Mouse (Mus musculus) embryonic facial prominence, embryonic 10.5 days (tissue): Measurements from ENCODE around the gene Lrrc4. TPM values are rescaled to one million over a fixed set of nuclear protein-coding genes. Genes with fewer than 3 reads are reported as not detected.

Experiments
- DNase-seq: peaks from one replicate; pipeline ENCODE4 v3.0.0-alpha.2; 2017; ENCODE audit warnings: low spot score
- H3K27ac ChIP-seq: fragments of 300-500 bp; sonication (generic); replicated peaks from 2 replicates; pipeline ENCODE4 v1.5.1; 2016; ENCODE audit warnings: mild to moderate bottlenecking
- H3K27me3 ChIP-seq: fragments of 300-500 bp; sonication (generic); replicated peaks from 2 replicates; pipeline ENCODE4 v1.6.1; 2016; ENCODE audit warnings: low read depth, mild to moderate bottlenecking; ENCODE audit not compliant: poor library complexity, severe bottlenecking
- H3K36me3 ChIP-seq: fragments of 300-500 bp; sonication (generic); replicated peaks from 2 replicates; pipeline ENCODE4 v1.6.1; 2016; ENCODE audit warnings: mild to moderate bottlenecking, moderate library complexity
- H3K4me1 ChIP-seq: fragments of 300-500 bp; sonication (generic); 2 replicates; pipeline ENCODE4 v1.6.1; 2016
- H3K4me3 ChIP-seq: fragments of 300-500 bp; sonication (generic); 2 replicates; pipeline ENCODE4 v1.5.1; 2016; ENCODE audit warnings: mild to moderate bottlenecking, moderate library complexity
- H3K9me3 ChIP-seq: fragments of 300-500 bp; sonication (generic); 2 replicates; pipeline ENCODE4 v1.6.1; 2016; ENCODE audit warnings: mild to moderate bottlenecking
- WGBS: fragments of 180-500 bp; shearing (Covaris S2); methylation state at CpG from one replicate; pipeline ENCODE4 v1.1.7; 2016; 5-methylcytosine and 5-hydroxymethylcytosine counted together
- polyA plus RNA-seq: library from polyadenylated mRNA; unstranded; fragments of >200 nt; fragmentation: Nextera tagmentation; extraction: Ambion mirVana; gene quantifications from 2 replicates; pipeline ENCODE4 v1.2.1, GENCODE M21; 2016

The Lrrc4 gene
- polyA plus RNA-seq, 1 experiment from 2014 or later: 0.79 TPM

- no peak for DNase-seq
- WGBS: 77% methylated on average over 5 of the region's 5 CpGs
Observed at GRCm38 (mm10) chr6:28724776-28725175, 106.8 kb downstream of the Lrrc4 start.

GRCm38 (mm10) chr6:28723059-28723458 is 108.5 kb downstream of the Lrrc4 start:
- Histone ChIP-seq H3K27ac (no peak overlapping the region), H3K4me1 (peaks cover 12% of the 10 kb centered on the region; the same call in 1 of the 2 replicates), H3K4me3 (no peak overlapping the region), H3K9me3 (no peaks in the 10 kb centered on the region), H3K27me3 (no peaks in the 10 kb centered on the region), H3K36me3 (peaks cover 12% of the 10 kb centered on the region)
- 71% methylated on average over 2 of the region's 2 CpGs for WGBS
- DNase-seq: no peak

More at GRCm38 (mm10) chr6:28724776-28725175, 106.8 kb downstream of the Lrrc4 start:
- Histone ChIP-seq H3K36me3 (peaks cover 12% of the 10 kb centered on the region), H3K4me3 (no peak overlapping the region), H3K27me3 (no peaks in the 10 kb centered on the region), H3K27ac (no peak overlapping the region), H3K9me3 (no peaks in the 10 kb centered on the region), H3K4me1 (peaks cover 28% of the 10 kb centered on the region)

GRCm38 (mm10) chr6:28720391-28721171 is 111.0 kb downstream of the Lrrc4 start:
- DNase-seq: no peak
- H3K4me1 ChIP-seq: no peaks in the 10 kb centered on the region; the same call in 1 of the 2 replicates
- H3K27me3 ChIP-seq: no peaks in the 10 kb centered on the region
- peaks cover 6% of the 10 kb centered on the region for H3K36me3 ChIP-seq
- no peaks in the 10 kb centered on the region for H3K9me3 ChIP-seq
- no peak overlapping the region for H3K27ac ChIP-seq
- H3K4me3 ChIP-seq: no peak overlapping the region
- 93% methylated on average over 9 of the region's 9 CpGs for WGBS

GRCm38 (mm10) chr6:28717845-28718237 is 113.7 kb downstream of the Lrrc4 start:
- H3K4me1 ChIP-seq: no peaks in the 10 kb centered on the region; the same call in 1 of the 2 replicates
- 57% methylated on average over 4 of the region's 4 CpGs for WGBS
- no peaks in the 10 kb centered on the region for H3K9me3 ChIP-seq
- H3K4me3 ChIP-seq: no peak overlapping the region
- no peak for DNase-seq
- H3K27ac ChIP-seq: no peak overlapping the region
- H3K36me3 ChIP-seq: peaks cover 4% of the 10 kb centered on the region; the same call in 1 of the 2 replicates
- H3K27me3 ChIP-seq: no peaks in the 10 kb centered on the region

GRCm38 (mm10) chr6:28717203-28717844 is 114.2 kb downstream of the Lrrc4 start:
- Histone ChIP-seq H3K9me3 (no peaks in the 10 kb centered on the region), H3K27me3 (no peaks in the 10 kb centered on the region), H3K27ac (no peak overlapping the region), H3K4me3 (no peak overlapping the region), H3K4me1 (no peaks in the 10 kb centered on the region; the same call in 1 of the 2 replicates), H3K36me3 (peaks cover 9% of the 10 kb centered on the region; the same call in 1 of the 2 replicates)
- WGBS: 65% methylated on average over 7 of the region's 7 CpGs
- DNase-seq: peak; percentile 13

GRCm38 (mm10) chr6:28710035-28710434 is 121.5 kb downstream of the Lrrc4 start:
- no peaks in the 10 kb centered on the region for H3K27me3 ChIP-seq
- H3K4me1 ChIP-seq: peaks cover 13% of the 10 kb centered on the region
- no peaks in the 10 kb centered on the region for H3K9me3 ChIP-seq
- no peak overlapping the region for H3K4me3 ChIP-seq
- 45% methylated on average over 2 of the region's 2 CpGs for WGBS
- H3K27ac ChIP-seq: no peak overlapping the region
- peaks cover 29% of the 10 kb centered on the region for H3K36me3 ChIP-seq
- DNase-seq: no peak

- Histone ChIP-seq H3K36me3 (peaks cover 19% of the 10 kb centered on the region), H3K27ac (no peak overlapping the region), H3K27me3 (no peaks in the 10 kb centered on the region), H3K9me3 (no peaks in the 10 kb centered on the region), H3K4me1 (peaks cover 18% of the 10 kb centered on the region), H3K4me3 (no peak overlapping the region)
- no peak for DNase-seq
- WGBS: 91% methylated on average over 12 of the region's 12 CpGs
Observed at GRCm38 (mm10) chr6:28706976-28707592, 124.5 kb downstream of the Lrrc4 start.

- H3K36me3 ChIP-seq: peaks cover 19% of the 10 kb centered on the region
- H3K9me3 ChIP-seq: no peaks in the 10 kb centered on the region
- H3K27ac ChIP-seq: no peak overlapping the region
- 87% methylated on average over 8 of the region's 8 CpGs for WGBS
- no peak overlapping the region for H3K4me3 ChIP-seq
- no peak for DNase-seq
- peaks cover 18% of the 10 kb centered on the region for H3K4me1 ChIP-seq
- no peaks in the 10 kb centered on the region for H3K27me3 ChIP-seq
Observed at GRCm38 (mm10) chr6:28706108-28706975, 125.2 kb downstream of the Lrrc4 start.

- Histone ChIP-seq H3K27ac (no peak overlapping the region), H3K4me3 (no peak overlapping the region), H3K9me3 (no peaks in the 10 kb centered on the region), H3K4me1 (peaks cover 18% of the 10 kb centered on the region), H3K27me3 (no peaks in the 10 kb centered on the region), H3K36me3 (peaks cover 25% of the 10 kb centered on the region)
- WGBS: 91% methylated on average over 6 of the region's 6 CpGs
- DNase-seq: no peak
Observed at GRCm38 (mm10) chr6:28705384-28706107, 126.0 kb downstream of the Lrrc4 start.

GRCm38 (mm10) chr6:28704612-28705011 is 126.9 kb downstream of the Lrrc4 start:
- no peak for DNase-seq
- peaks cover 25% of the 10 kb centered on the region for H3K36me3 ChIP-seq
- 37% methylated on average over 6 of the region's 6 CpGs for WGBS
- peaks cover 10% of the 10 kb centered on the region for H3K4me1 ChIP-seq
- H3K27me3 ChIP-seq: no peaks in the 10 kb centered on the region
- no peak overlapping the region for H3K4me3 ChIP-seq
- no peak overlapping the region for H3K27ac ChIP-seq
- no peaks in the 10 kb centered on the region for H3K9me3 ChIP-seq

GRCm38 (mm10) chr6:28697214-28697613 is 134.3 kb downstream of the Lrrc4 start:
- Histone ChIP-seq H3K36me3 (peaks cover 13% of the 10 kb centered on the region), H3K27me3 (no peaks in the 10 kb centered on the region), H3K9me3 (no peaks in the 10 kb centered on the region), H3K4me3 (no peak overlapping the region), H3K27ac (no peak overlapping the region), H3K4me1 (no peaks in the 10 kb centered on the region)
- 87% methylated on average over 3 of the region's 3 CpGs for WGBS
- DNase-seq: no peak
